Mouse (Mus musculus): ENCODE data around the gene Lmntd1.

Lmntd1 gene

GRCm38 (mm10) chr6:145614219-145614618, at the start of gene Lmntd1:
Gene Lmntd1, minus strand, starts transcription at chr6:145614319.
- no peaks in the 10 kb centered on the region for H3K36me3 ChIP-seq (ENCODE audit: control insufficient read depth, insufficient read depth, low read length, poor library complexity, severe bottlenecking)
- H3K27me3 ChIP-seq (ENCODE audit: control insufficient read depth, insufficient read depth, low read length, poor library complexity, severe bottlenecking) = no peaks in the 10 kb centered on the region
- no peak for DNase-seq (ENCODE audit: low read depth, low spot score)

- no peaks in the 10 kb centered on the region for H3K36me3 ChIP-seq (ENCODE audit: control insufficient read depth, insufficient read depth, low read length, poor library complexity, severe bottlenecking)
- no peak for DNase-seq (ENCODE audit: low read depth, low spot score)
- no peaks in the 10 kb centered on the region for H3K27me3 ChIP-seq (ENCODE audit: control insufficient read depth, insufficient read depth, low read length, poor library complexity, severe bottlenecking)
Measured at GRCm38 (mm10) chr6:145660943-145661342, 46.8 kb upstream of the Lmntd1 start.

- no peaks in the 10 kb centered on the region for H3K27me3 ChIP-seq (ENCODE audit: control insufficient read depth, insufficient read depth, low read length, poor library complexity, severe bottlenecking)
- H3K36me3 ChIP-seq (ENCODE audit: control insufficient read depth, insufficient read depth, low read length, poor library complexity, severe bottlenecking) = no peaks in the 10 kb centered on the region
- DNase-seq (ENCODE audit: low read depth, low spot score) = no peak
Measured at GRCm38 (mm10) chr6:145659116-145659515, 45.0 kb upstream of the Lmntd1 start.

GRCm38 (mm10) chr6:145656740-145657591, 42.8 kb upstream of the Lmntd1 start:
- H3K36me3 ChIP-seq (ENCODE audit: control insufficient read depth, insufficient read depth, low read length, poor library complexity, severe bottlenecking) = no peaks in the 10 kb centered on the region
- no peak for DNase-seq (ENCODE audit: low read depth, low spot score)
- H3K27me3 ChIP-seq (ENCODE audit: control insufficient read depth, insufficient read depth, low read length, poor library complexity, severe bottlenecking) = no peaks in the 10 kb centered on the region

- DNase-seq (ENCODE audit: low read depth, low spot score) = no peak
- H3K27me3 ChIP-seq (ENCODE audit: control insufficient read depth, insufficient read depth, low read length, poor library complexity, severe bottlenecking) = no peaks in the 10 kb centered on the region
Measured at GRCm38 (mm10) chr6:145655678-145656077, 41.6 kb upstream of the Lmntd1 start.

GRCm38 (mm10) chr6:145654062-145654836, 40.1 kb upstream of the Lmntd1 start:
- peak; percentile 26 for DNase-seq (ENCODE audit: low read depth, low spot score)
- Histone ChIP-seq H3K36me3 (ENCODE audit: control insufficient read depth, insufficient read depth, low read length, poor library complexity, severe bottlenecking) (no peaks in the 10 kb centered on the region), H3K27me3 (ENCODE audit: control insufficient read depth, insufficient read depth, low read length, poor library complexity, severe bottlenecking) (no peaks in the 10 kb centered on the region)

More at GRCm38 (mm10) chr6:145655678-145656077, 41.6 kb upstream of the Lmntd1 start:
- no peaks in the 10 kb centered on the region for H3K36me3 ChIP-seq (ENCODE audit: control insufficient read depth, insufficient read depth, low read length, poor library complexity, severe bottlenecking)

GRCm38 (mm10) chr6:145653626-145654025, 39.5 kb upstream of the Lmntd1 start:
- no peak for DNase-seq (ENCODE audit: low read depth, low spot score)
- no peaks in the 10 kb centered on the region for H3K36me3 ChIP-seq (ENCODE audit: control insufficient read depth, insufficient read depth, low read length, poor library complexity, severe bottlenecking)
- no peaks in the 10 kb centered on the region for H3K27me3 ChIP-seq (ENCODE audit: control insufficient read depth, insufficient read depth, low read length, poor library complexity, severe bottlenecking)

- no peaks in the 10 kb centered on the region for H3K27me3 ChIP-seq (ENCODE audit: control insufficient read depth, insufficient read depth, low read length, poor library complexity, severe bottlenecking)
- no peaks in the 10 kb centered on the region for H3K36me3 ChIP-seq (ENCODE audit: control insufficient read depth, insufficient read depth, low read length, poor library complexity, severe bottlenecking)
- no peak for DNase-seq (ENCODE audit: low read depth, low spot score)
Measured at GRCm38 (mm10) chr6:145652986-145653385, 38.9 kb upstream of the Lmntd1 start.

- no peaks in the 10 kb centered on the region for H3K36me3 ChIP-seq (ENCODE audit: control insufficient read depth, insufficient read depth, low read length, poor library complexity, severe bottlenecking)
- no peak for DNase-seq (ENCODE audit: low read depth, low spot score)
- H3K27me3 ChIP-seq (ENCODE audit: control insufficient read depth, insufficient read depth, low read length, poor library complexity, severe bottlenecking) = no peaks in the 10 kb centered on the region
Measured at GRCm38 (mm10) chr6:145651976-145652375, 37.9 kb upstream of the Lmntd1 start.

- H3K36me3 ChIP-seq (ENCODE audit: control insufficient read depth, insufficient read depth, low read length, poor library complexity, severe bottlenecking) = no peaks in the 10 kb centered on the region
- no peaks in the 10 kb centered on the region for H3K27me3 ChIP-seq (ENCODE audit: control insufficient read depth, insufficient read depth, low read length, poor library complexity, severe bottlenecking)
- DNase-seq (ENCODE audit: low read depth, low spot score) = no peak
Measured at GRCm38 (mm10) chr6:145640971-145641506, 26.9 kb upstream of the Lmntd1 start.

GRCm38 (mm10) chr6:145638248-145638647, 24.1 kb upstream of the Lmntd1 start:
- H3K36me3 ChIP-seq (ENCODE audit: control insufficient read depth, insufficient read depth, low read length, poor library complexity, severe bottlenecking) = no peaks in the 10 kb centered on the region
- no peak for DNase-seq (ENCODE audit: low read depth, low spot score)
- no peaks in the 10 kb centered on the region for H3K27me3 ChIP-seq (ENCODE audit: control insufficient read depth, insufficient read depth, low read length, poor library complexity, severe bottlenecking)

GRCm38 (mm10) chr6:145636682-145637081, 22.6 kb upstream of the Lmntd1 start:
- no peak for DNase-seq (ENCODE audit: low read depth, low spot score)
- Histone ChIP-seq H3K27me3 (ENCODE audit: control insufficient read depth, insufficient read depth, low read length, poor library complexity, severe bottlenecking) (no peaks in the 10 kb centered on the region), H3K36me3 (ENCODE audit: control insufficient read depth, insufficient read depth, low read length, poor library complexity, severe bottlenecking) (no peaks in the 10 kb centered on the region)

GRCm38 (mm10) chr6:145634454-145634853, 20.3 kb upstream of the Lmntd1 start:
- no peak for DNase-seq (ENCODE audit: low read depth, low spot score)
- Histone ChIP-seq H3K27me3 (ENCODE audit: control insufficient read depth, insufficient read depth, low read length, poor library complexity, severe bottlenecking) (no peaks in the 10 kb centered on the region), H3K36me3 (ENCODE audit: control insufficient read depth, insufficient read depth, low read length, poor library complexity, severe bottlenecking) (no peaks in the 10 kb centered on the region)

GRCm38 (mm10) chr6:145630269-145630668, 16.1 kb upstream of the Lmntd1 start:
- no peak for DNase-seq (ENCODE audit: low read depth, low spot score)
- Histone ChIP-seq H3K36me3 (ENCODE audit: control insufficient read depth, insufficient read depth, low read length, poor library complexity, severe bottlenecking) (no peaks in the 10 kb centered on the region), H3K27me3 (ENCODE audit: control insufficient read depth, insufficient read depth, low read length, poor library complexity, severe bottlenecking) (no peaks in the 10 kb centered on the region)

- Histone ChIP-seq H3K27me3 (ENCODE audit: control insufficient read depth, insufficient read depth, low read length, poor library complexity, severe bottlenecking) (no peaks in the 10 kb centered on the region), H3K36me3 (ENCODE audit: control insufficient read depth, insufficient read depth, low read length, poor library complexity, severe bottlenecking) (no peaks in the 10 kb centered on the region)
- DNase-seq (ENCODE audit: low read depth, low spot score) = no peak
Measured at GRCm38 (mm10) chr6:145623141-145623540, 9.0 kb upstream of the Lmntd1 start.

Data from splenic B cell, adult 2 months (primary cell).